Mouse (Mus musculus) heart, adult 8-10 months (tissue): ENCODE data around the gene Arhgap29. TPM values are rescaled to one million over a fixed set of nuclear protein-coding genes. Genes with fewer than 3 reads are reported as not detected.

ENCODE experiments used
- DNase-seq: peaks from one replicate; pipeline ENCODE4 v3.0.0; 2022; ENCODE audit warnings: low spot score
- total RNA-seq, 4 experiments: library from RNA; stranded (reverse); gene quantifications; 2 replicates each; pipeline ENCODE4 v1.2.4; 2022

Arhgap29 gene
- total RNA-seq, 4 experiments from 2014 or later, result 33.4 to 38.6 (median 37.2) TPM

GRCm38 (mm10) chr3:122064556-122065410 lies 112.4 kb downstream of the Arhgap29 start:
- DNase-seq, result no peak

Other genes starting within 250 kb of the Arhgap29 start
- gene F3, start 229.0 kb upstream of the Arhgap29 start, total RNA-seq, result 10 to 100 TPM; 21.5 to 33.6 (median 24.0) TPM
- 10 to 100 TPM; 77.8 to 82.1 (median 79.9) TPM for gene Abcd3, start 137.2 kb upstream of the Arhgap29 start, total RNA-seq
- 1 to 10 TPM; 1.8 to 2.7 (median 2.3) TPM for gene Abca4, start 91.9 kb downstream of the Arhgap29 start, total RNA-seq